Mouse (Mus musculus) thymus, adult 2 months (tissue): ENCODE measurements around the gene Csmd2. TPM values are rescaled to one million over a fixed set of nuclear protein-coding genes. Genes with fewer than 3 reads are reported as not detected.

Experiments
- DNase-seq: peaks from one replicate; pipeline ENCODE4 v3.0.0; 2021
- H3K27ac ChIP-seq: fragments of 200-500 bp; 2 replicates; pipeline ENCODE4 v1.5.1; 2012; ENCODE audit warnings: low read length, control low read depth; ENCODE audit not compliant: control insufficient read depth, insufficient read depth
- H3K27me3 ChIP-seq: fragments of 200-500 bp; 2 replicates; pipeline ENCODE4 v1.6.1; 2012; ENCODE audit warnings: mild to moderate bottlenecking, low read length, moderate library complexity, mixed read lengths; ENCODE audit not compliant: control insufficient read depth, insufficient read depth
- H3K36me3 ChIP-seq: fragments of 200-500 bp; 2 replicates; pipeline ENCODE4 v1.6.1; 2012; ENCODE audit warnings: mild to moderate bottlenecking, low read length, moderate library complexity; ENCODE audit not compliant: control insufficient read depth, insufficient read depth
- H3K4me1 ChIP-seq: fragments of 200-500 bp; replicated peaks from 2 replicates; pipeline ENCODE4 v1.6.1; 2012; ENCODE audit warnings: low read length; ENCODE audit not compliant: control insufficient read depth, insufficient read depth
- H3K4me3 ChIP-seq: fragments of 200-500 bp; 2 replicates; pipeline ENCODE4 v1.5.1; 2012; ENCODE audit warnings: mild to moderate bottlenecking, low read length, control low read depth, moderate library complexity; ENCODE audit not compliant: control insufficient read depth, insufficient read depth
- CTCF ChIP-seq: fragments of 200-500 bp; IDR thresholded peaks from 2 replicates; pipeline ENCODE4 v1.5.1; 2012; ENCODE audit warnings: mild to moderate bottlenecking, control low read depth, low read length, moderate library complexity, borderline replicate concordance; ENCODE audit not compliant: control insufficient read depth, poor library complexity, insufficient read depth; ENCODE audit errors: extremely low read depth
- POLR2A ChIP-seq: fragments of 200-500 bp; IDR thresholded peaks from 2 replicates; pipeline ENCODE4 v1.6.1; 2012; ENCODE audit warnings: mild to moderate bottlenecking, low read length, control low read depth, moderate library complexity; ENCODE audit not compliant: control insufficient read depth, poor library complexity, insufficient read depth; ENCODE audit errors: extremely low read depth
- WGBS: fragments of 180-500 bp; shearing (Covaris S2); methylation state at CpG from one replicate; pipeline ENCODE4 v1.1.7; 2018; 5-methylcytosine and 5-hydroxymethylcytosine counted together
- polyA plus RNA-seq: library from polyadenylated mRNA; depleted of rRNA; stranded (reverse); fragments of >200 nt; gene quantifications from 2 replicates; pipeline ENCODE4 v1.2.3, GENCODE M21; 2012

The Csmd2 gene
- polyA plus RNA-seq, 1 experiment = 0.50 TPM

DNA sequence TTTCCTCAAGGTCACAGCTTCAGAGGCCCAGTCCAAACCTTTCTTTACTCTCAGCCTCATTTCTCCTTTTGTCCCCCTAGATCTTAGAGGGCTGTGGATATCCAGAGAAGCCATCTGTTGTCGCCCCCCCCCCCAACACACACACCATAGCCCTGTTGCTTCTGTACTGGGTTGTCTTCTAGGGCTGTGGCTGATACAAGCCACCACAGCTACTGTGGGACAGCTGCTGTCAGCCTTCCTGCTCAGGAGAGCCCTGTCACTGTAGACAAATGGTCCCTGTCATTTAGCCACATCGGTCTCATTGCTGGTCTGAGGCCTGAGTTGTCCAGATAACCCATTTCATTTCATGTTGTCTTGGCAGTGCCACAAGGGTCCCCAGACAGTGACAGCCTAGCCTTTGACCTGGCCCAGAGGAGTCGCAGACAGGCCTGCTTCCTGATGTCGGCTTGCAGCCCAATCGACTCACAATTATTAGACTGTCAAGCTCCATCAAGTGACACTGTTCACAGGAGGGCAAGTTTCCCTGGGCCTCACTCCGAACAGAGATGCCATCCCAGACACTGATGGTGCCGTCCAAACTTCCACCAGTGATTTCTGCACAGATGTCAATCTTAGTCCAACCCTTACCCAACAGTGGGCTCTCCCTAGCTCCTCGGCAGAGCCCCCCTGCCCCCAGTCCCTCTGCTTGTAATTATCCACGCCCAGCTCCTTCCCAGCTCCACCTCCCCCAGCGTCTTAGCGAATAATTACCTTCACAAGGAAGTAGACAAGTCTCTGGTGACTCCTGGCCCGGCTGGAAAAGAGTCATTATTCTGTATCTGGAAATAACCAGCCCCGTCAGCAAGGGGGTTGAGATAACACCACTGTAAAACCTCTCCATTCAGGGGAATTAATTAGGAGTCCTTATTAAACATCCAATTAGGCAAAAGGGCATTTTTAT lies 240.0 kb downstream of the Csmd2 start:
- Histone ChIP-seq H3K27me3 (no peaks in the 10 kb centered on the region), H3K27ac (no peak overlapping the region), H3K4me3 (no peak overlapping the region), H3K36me3 (no peaks in the 10 kb centered on the region), H3K4me1 (no peaks in the 10 kb centered on the region)
- 69% methylated on average over 13 of the region's 13 CpGs for WGBS
- TF ChIP-seq CTCF = no peak
- TF ChIP-seq POLR2A = no peak
- no peak for DNase-seq

DNA sequence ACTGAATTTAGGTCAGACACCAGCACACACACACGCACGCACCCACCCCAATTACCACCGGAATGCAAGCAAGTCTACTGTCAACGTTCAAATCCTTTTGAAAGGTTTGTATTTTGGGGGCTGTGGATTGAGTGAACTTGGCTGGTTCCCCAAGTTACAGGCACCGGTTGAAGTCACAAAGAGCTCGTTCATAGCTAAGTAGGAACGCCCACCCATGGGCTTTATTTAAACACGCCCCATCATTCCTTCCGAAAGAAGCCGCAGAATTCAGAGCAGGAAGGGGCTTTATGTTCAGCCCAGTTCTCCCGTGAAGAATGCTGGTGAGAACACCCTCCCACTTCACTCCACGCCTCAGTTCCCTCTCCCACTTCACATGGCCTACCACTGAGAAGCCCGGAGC lies 245.8 kb downstream of the Csmd2 start:
- TF ChIP-seq CTCF = no peak
- TF ChIP-seq POLR2A = no peak
- Histone ChIP-seq H3K27ac (no peak overlapping the region), H3K27me3 (no peaks in the 10 kb centered on the region), H3K4me1 (no peaks in the 10 kb centered on the region), H3K36me3 (no peaks in the 10 kb centered on the region), H3K4me3 (no peak overlapping the region)
- 94% methylated on average over 13 of the region's 13 CpGs for WGBS
- no peak for DNase-seq

DNA sequence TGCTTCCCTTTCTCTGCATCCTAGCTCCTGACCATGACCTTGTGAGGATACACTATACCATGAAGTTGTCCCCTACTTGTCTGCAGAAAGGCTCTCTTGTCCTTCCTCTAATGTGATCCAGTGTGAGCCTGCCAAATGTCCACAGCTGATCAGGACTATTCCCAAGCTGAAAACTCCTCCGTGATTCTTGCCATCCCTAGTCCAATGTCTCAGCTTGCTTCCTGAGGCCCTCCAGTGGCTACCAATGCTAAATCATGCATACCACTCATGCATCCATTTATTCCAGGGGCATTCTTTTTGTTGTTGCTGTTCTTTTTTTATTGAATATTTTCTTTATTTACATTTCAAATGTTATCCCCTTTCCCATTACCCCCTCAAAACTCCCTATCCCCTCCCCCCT lies 251.5 kb downstream of the Csmd2 start:
- no peak for TF ChIP-seq POLR2A
- TF ChIP-seq CTCF = no peak
- Histone ChIP-seq H3K4me3 (no peak overlapping the region), H3K27ac (no peak overlapping the region), H3K27me3 (no peaks in the 10 kb centered on the region), H3K4me1 (no peaks in the 10 kb centered on the region), H3K36me3 (no peaks in the 10 kb centered on the region)
- no peak for DNase-seq
- WGBS = 51% methylated on average over 1 of the region's 1 CpGs

DNA sequence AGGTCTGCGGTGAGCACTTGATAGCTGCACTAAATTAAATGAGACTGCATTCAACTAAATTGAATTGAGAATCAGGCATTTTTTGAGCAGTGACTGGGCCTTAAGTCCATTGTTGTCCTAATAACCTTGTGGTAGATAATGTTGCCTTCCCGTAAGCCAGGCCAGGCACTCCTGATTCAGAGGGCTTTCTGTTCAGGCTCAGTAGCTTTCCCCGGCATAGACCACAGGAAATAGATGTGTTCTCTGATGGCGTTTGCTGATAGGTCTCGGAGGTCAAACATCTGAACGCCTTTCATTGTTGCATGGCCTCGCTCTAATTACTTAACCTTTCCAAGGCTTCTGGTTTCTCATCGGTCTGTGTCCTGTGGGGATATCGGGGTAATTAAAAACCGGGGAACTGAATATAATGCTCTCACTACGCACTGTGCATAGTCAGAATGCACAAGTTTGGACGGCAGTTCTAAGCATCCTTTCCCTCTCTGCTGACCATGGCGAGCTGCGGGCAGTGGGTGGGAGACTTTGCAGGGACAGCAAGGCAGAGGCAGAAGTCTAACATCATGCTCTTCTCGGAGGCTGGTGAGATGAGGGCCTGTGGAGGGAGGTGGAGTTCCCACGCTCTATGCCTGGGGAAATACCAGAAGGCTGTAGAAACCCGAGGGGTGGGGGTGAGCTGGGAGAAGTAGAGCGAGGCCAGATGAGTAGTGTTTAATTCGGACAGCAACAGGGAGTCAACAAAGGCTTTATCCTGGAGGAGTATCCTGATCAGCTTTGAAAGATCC lies 253.6 kb downstream of the Csmd2 start:
- no peak for DNase-seq

DNA sequence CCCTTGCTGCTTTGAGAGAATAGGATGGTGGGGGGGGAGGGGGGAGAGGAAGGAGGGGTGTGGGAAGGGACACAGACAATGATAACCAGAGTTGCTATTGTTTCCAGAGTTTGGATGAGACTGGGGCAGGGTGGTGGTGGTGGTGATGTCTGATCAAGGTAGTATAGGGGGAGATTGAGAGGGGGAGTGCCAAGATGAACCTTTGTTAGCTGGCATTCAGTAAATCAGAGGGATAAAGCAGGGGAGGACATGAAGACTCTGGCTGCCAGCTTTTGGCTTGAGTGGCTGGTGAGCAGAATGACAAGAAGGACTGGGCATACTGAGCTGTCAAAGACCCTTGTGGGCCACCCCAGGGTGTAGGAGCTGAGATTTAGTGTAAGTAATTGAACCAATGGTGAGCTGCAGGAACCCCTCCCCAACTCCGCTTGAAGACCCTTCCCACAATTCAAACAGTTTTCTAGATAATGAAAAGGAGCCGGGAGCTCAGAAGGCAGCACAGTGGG lies 254.2 kb downstream of the Csmd2 start:
- WGBS = 79% methylated on average over 2 of the region's 2 CpGs
- no peak overlapping the region for H3K4me3 ChIP-seq
- TF ChIP-seq POLR2A = no peak
- TF ChIP-seq CTCF = no peak
- no peak overlapping the region for H3K27ac ChIP-seq
- no peak for DNase-seq
- H3K36me3 ChIP-seq = no peaks in the 10 kb centered on the region
- H3K4me1 ChIP-seq = no peaks in the 10 kb centered on the region
- H3K27me3 ChIP-seq = no peaks in the 10 kb centered on the region

More for the DNA sequence above, 253.6 kb downstream of the Csmd2 start:
- H3K27ac ChIP-seq = no peak overlapping the region
- H3K27me3 ChIP-seq = no peaks in the 10 kb centered on the region
- no peaks in the 10 kb centered on the region for H3K4me1 ChIP-seq
- TF ChIP-seq CTCF (no peak), POLR2A (no peak)
- H3K4me3 ChIP-seq = no peak overlapping the region
- WGBS = 34% methylated on average over 19 of the region's 19 CpGs
- H3K36me3 ChIP-seq = no peaks in the 10 kb centered on the region

DNA sequence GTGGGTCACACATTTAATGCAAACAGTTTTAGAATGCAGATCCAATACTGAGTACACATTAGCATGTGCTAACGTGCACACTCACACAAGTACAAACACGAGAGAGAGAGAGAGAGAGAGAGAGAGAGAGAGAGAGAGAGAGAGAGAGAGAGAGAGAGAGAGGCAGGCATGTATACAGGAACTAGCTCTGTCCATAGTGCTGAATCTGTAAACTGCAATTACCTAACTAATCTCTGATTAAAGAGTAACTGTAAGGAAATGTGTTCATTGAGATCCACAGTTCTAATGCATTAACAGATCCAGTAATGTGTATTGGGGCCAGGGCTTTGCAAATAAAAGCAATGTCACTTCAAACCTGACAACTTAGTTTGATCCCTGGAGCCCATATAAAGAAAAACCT lies 257.5 kb downstream of the Csmd2 start:
- H3K4me1 ChIP-seq = no peaks in the 10 kb centered on the region
- no peaks in the 10 kb centered on the region for H3K36me3 ChIP-seq
- no peak for DNase-seq
- no peak overlapping the region for H3K27ac ChIP-seq
- no peaks in the 10 kb centered on the region for H3K27me3 ChIP-seq
- WGBS = 43% methylated on average over 2 of the region's 2 CpGs
- TF ChIP-seq CTCF (no peak), POLR2A (no peak)
- H3K4me3 ChIP-seq = no peak overlapping the region
